Mouse (Mus musculus) cerebellum, adult 2 months (tissue): ENCODE results near the gene Ccdc34.

ENCODE experiments used
- CTCF ChIP-seq: fragments of 200-500 bp; IDR thresholded peaks from 2 replicates; pipeline ENCODE4 v1.5.1; 2011; ENCODE audit warnings: low read depth, mild to moderate bottlenecking, control low read depth, low read length, moderate library complexity, borderline replicate concordance; ENCODE audit not compliant: insufficient read depth
- POLR2A ChIP-seq: fragments of 200-500 bp; IDR thresholded peaks from 2 replicates; pipeline ENCODE4 v1.6.1; 2011; ENCODE audit warnings: low read length, control low read depth, borderline replicate concordance; ENCODE audit not compliant: insufficient read depth

- TF ChIP-seq POLR2A (no peak), CTCF (no peak)
Observed at GRCm38 (mm10) chr2:110210508-110211496, 193.2 kb downstream of the Ccdc34 start.
